Mouse (Mus musculus) liver, embryonic 14.5 days (tissue): ENCODE measurements around the gene Gca.

ENCODE experiments used
- CTCF ChIP-seq: IDR thresholded peaks from 2 replicates; pipeline ENCODE4 v1.5.1; 2016; ENCODE audit warnings: antibody characterized with exemption, low read depth, control low read depth
- EP300 ChIP-seq: IDR thresholded peaks from 2 replicates; pipeline ENCODE4 v1.6.1; 2016; ENCODE audit warnings: antibody characterized with exemption, low read depth

DNA sequence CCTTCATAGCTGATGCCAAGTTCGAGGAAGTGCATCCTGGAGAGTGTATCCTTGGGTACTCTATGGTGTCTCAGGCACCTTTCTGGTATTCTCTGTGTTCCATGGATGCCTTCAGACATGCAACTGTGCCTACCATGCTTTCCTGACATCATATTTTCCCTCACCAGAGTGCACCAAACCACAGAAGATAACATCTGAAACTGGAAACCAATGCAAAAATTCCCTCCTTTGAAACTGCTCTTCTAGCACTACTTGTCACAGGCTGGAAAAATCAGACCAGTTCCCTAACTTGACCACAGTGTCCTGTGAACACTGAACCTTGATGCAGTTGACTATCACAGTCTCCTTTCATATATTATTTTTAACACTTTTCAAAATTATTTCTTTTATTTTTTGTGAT is 45.5 kb downstream of the Gca start:
- TF ChIP-seq CTCF (no peak), EP300 (no peak)
